In the genomic region with DNA sequence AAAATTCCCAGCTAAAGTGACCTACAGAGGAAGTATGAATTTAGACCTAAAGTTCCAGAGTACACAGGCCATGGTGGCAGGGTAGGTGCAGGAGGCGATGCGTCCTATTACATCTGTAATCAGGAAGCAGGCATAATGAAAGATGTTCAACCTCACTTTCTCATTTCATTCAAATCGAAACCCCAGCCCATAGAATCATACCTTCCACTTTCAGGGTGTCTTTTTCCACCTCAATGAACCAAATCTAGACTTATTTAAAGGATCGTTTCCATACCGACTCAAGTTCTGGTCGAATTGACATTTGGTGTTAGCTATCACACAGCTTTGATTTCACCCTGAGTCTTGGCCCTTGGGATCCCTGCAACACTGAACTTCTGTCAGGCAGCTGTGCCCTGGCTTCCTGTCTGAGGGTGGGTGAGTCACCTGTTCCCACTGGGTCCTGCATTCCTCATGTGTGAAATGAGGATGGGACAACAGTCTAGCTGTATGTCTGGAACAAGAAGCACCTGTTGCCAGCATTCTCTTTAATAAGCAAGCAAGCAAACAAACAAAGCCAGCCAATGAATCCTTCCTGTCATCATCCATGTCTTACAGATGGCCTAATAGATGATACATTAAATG, we compare ENCODE assay signal across 21 mouse cellular contexts. TPM values are rescaled to one million over a fixed set of nuclear protein-coding genes. Genes with fewer than 3 reads are reported as not detected.
"Had no signal": no experiment of that assay in that cellular context is flagged by ENCODE, and none has a peak within 500 bp of the region (broad histone marks: within the 10 kb centered on the region; RNA-seq: fewer than 3 reads in every experiment).

No protein-coding gene starts in this region.

- H3K9ac ChIP-seq: kidney, embryonic 15.5 days; limb, embryonic 13.5 days; liver, embryonic 15.5 days; lung, embryonic 14.5 days; neural tube, embryonic 15.5 days had no signal

- H3K4me3 ChIP-seq: kidney, embryonic 15.5 days; limb, embryonic 13.5 days; liver, embryonic 15.5 days; midbrain, embryonic 10.5 days; neural tube, embryonic 15.5 days had no signal

- H3K4me1 ChIP-seq: liver, embryonic 15.5 days; midbrain, embryonic 10.5 days; neural tube, embryonic 15.5 days had no signal

- H3K27me3 ChIP-seq: kidney, embryonic 15.5 days; limb, embryonic 13.5 days; liver, embryonic 15.5 days; neural tube, embryonic 15.5 days had no signal

- DNase-seq: left cerebral cortex, postnatal 4 days; lung, embryonic 14.5 days; lung, postnatal 10 days; lung, postnatal 4 days; right cerebral cortex, adult 18-20 months; thymus, adult 18-20 months; thymus, postnatal 14 days had no signal

- ATAC-seq: midbrain, embryonic 16.5 days had no signal

- H3K4me2 ChIP-seq: kidney, embryonic 15.5 days; limb, embryonic 13.5 days; liver, embryonic 15.5 days; lung, embryonic 14.5 days; neural tube, embryonic 15.5 days had no signal

- H3K36me3 ChIP-seq: kidney, embryonic 15.5 days; limb, embryonic 13.5 days; liver, embryonic 15.5 days; midbrain, embryonic 10.5 days; neural tube, embryonic 15.5 days had no signal

- H3K27ac ChIP-seq: kidney, embryonic 15.5 days; limb, embryonic 13.5 days; liver, embryonic 15.5 days; midbrain, embryonic 10.5 days; neural tube, embryonic 15.5 days had no signal

- H3K9me3 ChIP-seq: kidney, embryonic 15.5 days; limb, embryonic 13.5 days; liver, embryonic 15.5 days; midbrain, embryonic 10.5 days; neural tube, embryonic 15.5 days had no signal

RNA-seq across cellular contexts. Expression of a gene that starts 36.4 kb away (rescaled TPM):
- total RNA-seq: layer of hippocampus, adult 8-10 months; layer of hippocampus, postnatal 14 days; left cerebral cortex, adult 18-20 months; left cerebral cortex, postnatal 10 days; left cerebral cortex, postnatal 4 days; liver, adult 2 months; megakaryocyte, adult 5-6 weeks had no signal
- polyA plus RNA-seq: kidney, embryonic 15.5 days; large intestine, adult 2 months; limb, embryonic 13.5 days; liver, adult 2 months; liver, embryonic 15.5 days; midbrain, embryonic 10.5 days; midbrain, embryonic 16.5 days; neural tube, embryonic 11.5 days; neural tube, embryonic 15.5 days had no signal
